Mouse (Mus musculus) forebrain, embryonic 10.5 days (tissue): ENCODE measurements around the gene Olfr95. TPM values are rescaled to one million over a fixed set of nuclear protein-coding genes. Genes with fewer than 3 reads are reported as not detected.
"Not testable (repeated sequence)": the region's sequence is repeated elsewhere in the genome, so short reads cannot be mapped to it uniquely, and the experiment has no call there.

Experiments
- DNase-seq: peaks from one replicate; pipeline ENCODE4 v3.0.0-alpha.2; 2017; ENCODE audit warnings: low spot score; ENCODE audit errors: extremely low spot score
- H3K27ac ChIP-seq: fragments of 300-500 bp; sonication (generic); 2 replicates; pipeline ENCODE4 v1.5.1; 2016; ENCODE audit warnings: mild to moderate bottlenecking
- H3K27me3 ChIP-seq: fragments of 300-500 bp; sonication (generic); 2 replicates; pipeline ENCODE4 v1.6.1; 2016; ENCODE audit warnings: mild to moderate bottlenecking; ENCODE audit not compliant: poor library complexity, severe bottlenecking
- H3K36me3 ChIP-seq: fragments of 300-500 bp; sonication (generic); replicated peaks from 2 replicates; pipeline ENCODE4 v1.6.1; 2016; ENCODE audit warnings: mild to moderate bottlenecking, moderate library complexity
- H3K4me1 ChIP-seq: fragments of 300-500 bp; sonication (generic); 2 replicates; pipeline ENCODE4 v1.6.1; 2016
- H3K4me3 ChIP-seq: fragments of 300-500 bp; sonication (generic); 2 replicates; pipeline ENCODE4 v1.5.1; 2016; ENCODE audit warnings: mild to moderate bottlenecking, moderate library complexity
- H3K9me3 ChIP-seq: fragments of 300-500 bp; sonication (generic); 2 replicates; pipeline ENCODE4 v1.6.1; 2016; ENCODE audit warnings: mild to moderate bottlenecking, moderate library complexity
- WGBS: fragments of 180-500 bp; shearing (Covaris S2); methylation state at CpG from one replicate; pipeline ENCODE4 v1.1.7; 2016; 5-methylcytosine and 5-hydroxymethylcytosine counted together
- polyA plus RNA-seq: library from polyadenylated mRNA; unstranded; fragments of >200 nt; fragmentation: Nextera tagmentation; extraction: Ambion mirVana; gene quantifications from 2 replicates; pipeline ENCODE4 v1.2.1, GENCODE M21; 2016

Olfr95 gene
- polyA plus RNA-seq: not detected in 2 replicates

DNA sequence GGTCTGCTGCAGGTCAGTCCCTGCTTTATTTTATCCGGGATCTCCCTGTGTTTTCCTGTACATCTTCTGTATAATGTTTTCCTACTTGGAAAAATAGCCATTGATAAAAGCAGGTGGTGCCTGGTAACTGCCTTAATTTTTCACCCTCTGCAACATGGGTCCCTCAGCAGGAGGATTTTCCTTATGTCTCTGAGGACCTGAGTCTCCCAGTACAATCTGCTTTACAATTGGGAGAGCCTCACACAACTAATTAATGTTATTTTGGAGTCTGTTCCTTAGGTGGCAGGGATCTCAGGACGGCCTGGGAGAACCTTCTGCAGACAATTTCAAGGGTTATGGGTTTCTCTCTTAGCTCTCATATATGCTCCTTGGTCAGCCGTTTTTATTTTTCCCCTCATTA, at the start of gene Olfr95:
Gene Olfr95 (minus strand): TSS at position 101 of the 400 bp plus-strand sequence.
- DNase-seq: no peak
- peaks cover 12% of the 10 kb centered on the region; the same call in 1 of the 2 replicates for H3K9me3 ChIP-seq
- H3K27ac ChIP-seq: no peak within 1 kb of the TSS
- H3K36me3 ChIP-seq: no peaks in the 10 kb centered on the region
- H3K4me3 ChIP-seq: no peak within 1 kb of the TSS
- H3K4me1 ChIP-seq: peaks cover 9% of the 10 kb centered on the region
- WGBS: 77% methylated on average over 3 of the region's 3 CpGs
- peaks cover 25% of the 10 kb centered on the region for H3K27me3 ChIP-seq

DNA sequence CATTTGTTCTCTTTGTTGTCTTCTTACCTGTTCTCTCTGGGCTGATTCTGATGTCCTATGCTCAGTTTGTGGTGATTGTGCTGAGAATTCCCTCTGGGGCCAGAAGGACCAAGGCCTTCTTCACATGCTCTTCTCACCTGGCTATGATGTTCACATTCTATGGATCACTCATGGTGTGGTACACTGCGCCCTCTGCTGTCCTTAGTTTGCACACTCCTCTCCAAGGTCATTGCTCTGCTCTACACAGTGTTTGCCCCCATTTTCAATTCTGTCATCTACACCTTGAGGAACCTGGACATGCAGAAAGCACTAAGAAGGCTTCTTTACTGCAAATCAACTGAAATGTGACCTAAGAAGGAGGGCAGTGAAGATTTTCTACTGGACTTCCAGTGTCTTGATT, 37.6 kb upstream of the Olfr95 start:
- Histone ChIP-seq H3K4me1 (no peaks in the 10 kb centered on the region), H3K36me3 (no peaks in the 10 kb centered on the region), H3K27ac (no peak overlapping the region), H3K27me3 (no peaks in the 10 kb centered on the region), H3K9me3 (no peaks in the 10 kb centered on the region), H3K4me3 (no peak overlapping the region)
- WGBS: 15% methylated on average over 1 of the region's 1 CpGs
- no peak for DNase-seq

- Histone ChIP-seq H3K27me3 (no peaks in the 10 kb centered on the region), H3K9me3 (no peaks in the 10 kb centered on the region), H3K4me3 (no peak overlapping the region), H3K27ac (no peak overlapping the region), H3K4me1 (no peaks in the 10 kb centered on the region), H3K36me3 (no peaks in the 10 kb centered on the region)
- DNase-seq: no peak
These were observed 36.5 kb upstream of the Olfr95 start for GRCm38 (mm10) chr17:37249460-37249859.

GRCm38 (mm10) chr17:37246715-37247114, 33.8 kb upstream of the Olfr95 start:
- Histone ChIP-seq H3K9me3 (no peaks in the 10 kb centered on the region), H3K4me1 (no peaks in the 10 kb centered on the region), H3K36me3 (no peaks in the 10 kb centered on the region), H3K27ac (no peak overlapping the region), H3K4me3 (no peak overlapping the region), H3K27me3 (no peaks in the 10 kb centered on the region)
- WGBS: 32% methylated on average over 5 of the region's 5 CpGs
- DNase-seq: no peak

- 55% methylated on average over 3 of the region's 3 CpGs for WGBS
- DNase-seq: no peak
- Histone ChIP-seq H3K9me3 (peaks cover 7% of the 10 kb centered on the region; the same call in 1 of the 2 replicates), H3K27me3 (no peaks in the 10 kb centered on the region), H3K36me3 (no peaks in the 10 kb centered on the region), H3K4me3 (no peak overlapping the region), H3K4me1 (no peaks in the 10 kb centered on the region), H3K27ac (no peak overlapping the region)
These were observed 29.3 kb upstream of the Olfr95 start for GRCm38 (mm10) chr17:37242198-37242597.

DNA sequence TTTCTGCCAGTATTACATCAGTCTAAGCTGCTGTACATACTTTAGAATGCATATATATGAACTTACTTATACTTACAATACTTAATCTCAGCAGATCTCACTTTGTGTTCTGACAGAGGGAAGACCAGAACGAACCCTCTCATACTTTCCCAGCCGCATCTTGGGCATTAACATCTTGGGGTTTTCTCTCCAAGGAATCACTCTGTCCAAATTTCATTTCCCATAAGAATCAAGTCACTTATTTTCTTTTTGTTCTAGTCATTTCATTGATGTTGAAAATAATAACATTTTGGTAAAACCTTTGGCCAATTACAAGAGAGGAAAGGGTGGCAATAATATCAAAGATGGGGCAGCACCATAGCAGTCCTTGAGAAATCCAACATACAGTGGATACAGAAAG, 24.3 kb upstream of the Olfr95 start, which contains the start of gene Olfr97:
Gene Olfr97 (minus strand): TSS at position 101 of the 400 bp plus-strand sequence.
- not testable (repeated sequence) for H3K27ac ChIP-seq, DNase-seq, H3K4me1 ChIP-seq, H3K27me3 ChIP-seq, H3K9me3 ChIP-seq, H3K36me3 ChIP-seq, H3K4me3 ChIP-seq
- WGBS: 90% methylated on average over 2 of the region's 2 CpGs

DNA sequence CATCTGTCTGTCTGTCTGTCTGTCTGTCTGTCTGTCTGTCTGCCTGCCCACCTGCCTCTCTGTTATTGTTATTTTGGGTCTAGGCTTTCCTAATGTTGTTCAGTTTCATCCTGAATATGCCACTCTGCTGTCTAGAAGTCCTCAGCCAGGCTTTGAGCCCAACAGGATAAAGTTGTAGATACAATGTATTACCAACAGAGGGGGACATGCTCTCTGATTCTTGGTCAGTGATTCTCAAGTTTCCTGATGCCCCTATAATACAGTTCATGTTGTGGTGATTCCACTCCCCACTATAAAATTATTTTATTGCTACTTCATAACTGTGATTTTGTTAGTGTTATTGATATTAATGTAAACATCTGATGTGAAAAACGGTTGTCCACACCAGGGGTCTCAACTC, 9.0 kb upstream of the Olfr95 start:
- DNase-seq: no peak
- Histone ChIP-seq H3K27ac (no peak overlapping the region), H3K4me3 (no peak overlapping the region), H3K36me3 (no peaks in the 10 kb centered on the region), H3K27me3 (no peaks in the 10 kb centered on the region), H3K9me3 (peaks cover 11% of the 10 kb centered on the region; the same call in 1 of the 2 replicates), H3K4me1 (no peaks in the 10 kb centered on the region)
- WGBS: 36% methylated on average over 1 of the region's 1 CpGs

DNA sequence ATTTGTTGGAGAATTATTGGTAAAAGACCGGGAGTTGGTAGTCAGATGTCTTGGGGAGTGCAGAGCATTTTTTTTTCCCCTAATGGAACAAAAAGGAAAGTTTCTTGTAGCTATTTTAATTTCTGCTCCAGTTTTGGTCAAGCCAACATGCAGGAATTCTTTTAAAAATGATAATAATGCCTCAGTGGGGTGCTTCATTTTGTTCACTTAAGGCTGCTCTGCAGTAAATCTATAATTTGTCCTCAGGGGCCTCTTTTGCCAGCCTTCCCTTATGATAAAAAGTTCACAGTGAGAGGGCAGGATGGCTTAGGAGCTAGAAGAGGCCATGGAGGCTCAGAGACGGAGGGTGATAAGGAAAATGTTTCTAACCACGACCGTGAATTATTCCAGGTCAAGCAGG, 6.9 kb upstream of the Olfr95 start, which contains the start of gene Olfr96:
Gene Olfr96 (plus strand): TSS at position 301 of the 400 bp plus-strand sequence.
- H3K4me3 ChIP-seq: no peak within 1 kb of the TSS
- no peaks in the 10 kb centered on the region for H3K36me3 ChIP-seq
- H3K4me1 ChIP-seq: no peaks in the 10 kb centered on the region
- no peaks in the 10 kb centered on the region for H3K27me3 ChIP-seq
- DNase-seq: no peak
- H3K9me3 ChIP-seq: peaks cover 12% of the 10 kb centered on the region; the same call in 1 of the 2 replicates
- H3K27ac ChIP-seq: no peak within 1 kb of the TSS
- WGBS: 76% methylated on average over 4 of the region's 4 CpGs

DNA sequence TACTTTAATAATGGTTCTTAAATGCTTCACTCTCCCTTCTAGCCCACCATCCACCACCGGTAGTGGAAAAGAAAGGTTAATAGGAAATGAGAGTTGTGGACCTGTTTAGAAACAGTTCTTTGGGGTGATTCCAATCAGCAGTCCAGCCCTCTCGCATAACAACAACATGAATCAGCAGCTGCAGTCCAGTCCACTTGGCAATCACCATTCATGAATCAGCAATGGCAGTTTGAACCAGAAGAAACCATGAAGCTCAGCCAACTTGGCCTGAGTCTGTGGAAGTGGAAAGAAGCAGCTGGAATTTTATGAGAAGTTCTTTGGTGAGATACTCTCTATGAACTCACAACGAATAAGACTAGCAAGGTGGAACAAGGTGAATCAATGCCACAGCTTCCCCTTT, 5.6 kb upstream of the Olfr95 start:
- no peak overlapping the region for H3K27ac ChIP-seq
- H3K36me3 ChIP-seq: no peaks in the 10 kb centered on the region
- WGBS: 84% methylated on average over 3 of the region's 3 CpGs
- no peaks in the 10 kb centered on the region for H3K4me1 ChIP-seq
- no peak for DNase-seq
- peaks cover 12% of the 10 kb centered on the region; the same call in 1 of the 2 replicates for H3K9me3 ChIP-seq
- H3K4me3 ChIP-seq: no peak overlapping the region
- no peaks in the 10 kb centered on the region for H3K27me3 ChIP-seq

GRCm38 (mm10) chr17:37210884-37211768, 1.8 kb downstream of the Olfr95 start:
- DNase-seq: no peak
- 25% methylated on average over 40 of the region's 40 CpGs for WGBS
- 0 out of 2 replicates have a peak overlapping the region, but pooled peaks have one; percentile 17 for H3K27ac ChIP-seq
- H3K9me3 ChIP-seq: no peaks in the 10 kb centered on the region
- peaks cover 9% of the 10 kb centered on the region for H3K4me1 ChIP-seq
- H3K4me3 ChIP-seq: peak overlapping the region; percentile 48
- peaks cover 25% of the 10 kb centered on the region for H3K27me3 ChIP-seq
- H3K36me3 ChIP-seq: no peaks in the 10 kb centered on the region

DNA sequence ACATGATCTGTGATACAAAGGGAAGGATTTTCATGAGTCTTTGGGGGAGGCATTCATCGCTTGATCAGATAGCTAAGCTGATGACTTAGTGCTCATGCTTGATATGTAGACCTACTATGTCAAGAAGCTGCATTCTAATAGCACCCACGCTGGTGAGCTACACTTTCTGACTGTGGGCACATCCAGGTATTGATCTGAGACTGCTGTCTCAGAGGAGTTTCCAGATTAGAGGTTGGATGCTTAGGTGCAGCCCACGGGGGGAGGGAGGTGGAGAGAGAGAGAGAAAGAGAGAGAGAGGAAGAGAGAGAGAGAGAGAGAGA, 9.0 kb downstream of the Olfr95 start:
- H3K27me3 ChIP-seq: peaks cover 11% of the 10 kb centered on the region
- WGBS: 34% methylated on average over 3 of the region's 3 CpGs

DNA sequence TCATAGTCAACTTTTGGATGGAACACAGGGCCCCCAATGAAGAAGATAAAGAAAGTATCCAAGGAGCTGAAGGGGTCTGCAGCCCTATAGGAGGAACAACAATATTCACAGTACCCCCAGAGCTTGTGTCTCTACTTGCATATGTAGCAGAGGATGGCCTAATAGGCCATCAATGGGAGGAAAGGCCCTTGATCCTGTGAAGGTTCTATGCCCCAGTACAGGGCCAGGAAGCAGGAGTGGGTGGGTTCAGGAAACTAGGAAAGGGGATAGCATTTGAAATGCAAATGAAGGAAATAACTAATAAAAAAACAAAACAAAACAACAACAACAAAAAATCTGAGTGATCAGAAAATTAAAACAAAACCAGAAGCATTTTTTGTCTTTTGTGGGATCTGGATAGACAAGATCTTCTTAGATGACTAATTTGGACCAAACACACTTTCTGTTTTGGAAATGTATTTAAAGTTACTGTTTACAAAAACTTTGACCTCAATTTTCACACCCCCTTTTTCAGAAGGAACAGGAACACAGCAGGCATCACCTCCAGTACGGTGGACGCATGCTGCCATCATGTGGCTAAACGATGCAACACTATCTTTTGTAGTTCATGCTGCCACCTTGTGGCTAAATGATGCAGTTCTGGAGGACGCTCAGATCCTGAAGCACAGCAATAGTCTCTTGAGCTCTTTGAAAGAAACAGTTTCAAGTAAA, 9.6 kb downstream of the Olfr95 start:
- Histone ChIP-seq H3K27me3 (peaks cover 17% of the 10 kb centered on the region), H3K9me3 (no peaks in the 10 kb centered on the region), H3K4me1 (no peaks in the 10 kb centered on the region), H3K4me3 (no peak overlapping the region), H3K36me3 (no peaks in the 10 kb centered on the region), H3K27ac (no peak overlapping the region)
- 2% methylated on average over 4 of the region's 4 CpGs for WGBS
- peak; percentile 75 for DNase-seq

More for the DNA sequence above, 9.0 kb downstream of the Olfr95 start:
- DNase-seq: no peak
- Histone ChIP-seq H3K36me3 (no peaks in the 10 kb centered on the region), H3K27ac (no peak overlapping the region), H3K4me3 (no peak overlapping the region), H3K9me3 (no peaks in the 10 kb centered on the region), H3K4me1 (no peaks in the 10 kb centered on the region)

- Histone ChIP-seq H3K9me3 (no peaks in the 10 kb centered on the region), H3K36me3 (no peaks in the 10 kb centered on the region), H3K27me3 (peaks cover 41% of the 10 kb centered on the region), H3K27ac (no peak within 1 kb of the TSS), H3K4me3 (no peak within 1 kb of the TSS), H3K4me1 (peaks cover 11% of the 10 kb centered on the region)
- 78% methylated on average over 2 of the region's 2 CpGs for WGBS
- no peak for DNase-seq
These were observed 12.0 kb downstream of the Olfr95 start, which contains the start of gene Olfr94 for GRCm38 (mm10) chr17:37200894-37201293. Olfr94 (minus strand) TSS chr17:37200994.
